Mouse (Mus musculus) MEL (cell line): ENCODE measurements around the gene Cggbp1. TPM values are rescaled to one million over a fixed set of nuclear protein-coding genes. Genes with fewer than 3 reads are reported as not detected.

Experiments used
- DNase-seq: peaks from one replicate; pipeline ENCODE4 v3.0.0; 2011; ENCODE audit warnings: low read depth, low spot score
- H3K27ac ChIP-seq: 2 replicates; pipeline ENCODE4 v1.5.1; 2012; ENCODE audit warnings: low read depth, mild to moderate bottlenecking, control low read depth, low read length, moderate library complexity; ENCODE audit not compliant: control insufficient read depth
- H3K27me3 ChIP-seq, 2 experiments: fragments of 150-350 bp in 1 of 2; sonication (generic) in 1 of 2; 2 replicates each; pipeline ENCODE4 v1.6.1; 2012; ENCODE audit warnings: low read length in 2 of 2, mild to moderate bottlenecking in 2 of 2, improper control_type of control experiment in 1 of 2, moderate library complexity in 1 of 2; ENCODE audit not compliant: insufficient read depth in 2 of 2, control insufficient read depth in 1 of 2
- H3K36me3 ChIP-seq, 2 experiments: 2 replicates each; pipeline ENCODE4 v1.6.1; 2012 to 2014; ENCODE audit warnings: low read length in 2 of 2, improper control_type of control experiment in 1 of 2, inconsistent platforms in 1 of 2, mild to moderate bottlenecking in 1 of 2; ENCODE audit not compliant: insufficient read depth in 2 of 2, control insufficient read depth in 1 of 2
- H3K4me1 ChIP-seq, 2 experiments: fragments of 150-350 bp in 1 of 2; sonication (generic) in 1 of 2; 2 replicates each; pipeline ENCODE4 v1.6.1; 2012; ENCODE audit warnings: low read length in 2 of 2, improper control_type of control experiment in 1 of 2, mild to moderate bottlenecking in 1 of 2; ENCODE audit not compliant: insufficient read depth in 2 of 2, control insufficient read depth in 1 of 2
- H3K4me3 ChIP-seq, 2 experiments: fragments of 150-350 bp in 1 of 2; sonication (generic) in 1 of 2; 2 replicates each; pipeline ENCODE4 v1.5.1; 2012; ENCODE audit warnings: low read depth in 2 of 2, low read length in 2 of 2, mild to moderate bottlenecking in 2 of 2, moderate library complexity in 2 of 2, control low read depth in 1 of 2, improper control_type of control experiment in 1 of 2; ENCODE audit not compliant: control insufficient read depth in 1 of 2, insufficient read depth in 1 of 2
- H3K79me2 ChIP-seq: 2 replicates; pipeline ENCODE4 v1.6.1; 2012; ENCODE audit warnings: mild to moderate bottlenecking, low read length, moderate library complexity; ENCODE audit not compliant: control insufficient read depth, poor library complexity, insufficient read depth
- H3K9ac ChIP-seq: 2 replicates; pipeline ENCODE4 v1.6.1; 2012; ENCODE audit warnings: low read depth, mild to moderate bottlenecking, control low read depth, low read length, moderate library complexity; ENCODE audit not compliant: control insufficient read depth, poor library complexity, severe bottlenecking
- H3K9me3 ChIP-seq: fragments of 150-350 bp; sonication (generic); replicated peaks from 2 replicates; pipeline ENCODE4 v1.6.1; 2012; ENCODE audit warnings: mild to moderate bottlenecking, low read length, improper control_type of control experiment, moderate library complexity; ENCODE audit not compliant: insufficient read depth
- BHLHE40 ChIP-seq: IDR thresholded peaks from 2 replicates; pipeline ENCODE4 v1.6.1; 2012; ENCODE audit warnings: low read depth, mild to moderate bottlenecking, inconsistent platforms, low read length, improper control_type of control experiment, borderline replicate concordance
- CTCF ChIP-seq, 3 experiments: IDR thresholded peaks in 2 of 3; conservative IDR thresholded peaks in 1 of 3; 2 replicates each; pipeline ENCODE4 v1.5.1; 2011 to 2012; ENCODE audit warnings: low read length in 3 of 3, low read depth in 2 of 3, mild to moderate bottlenecking in 2 of 3, improper control_type of control experiment in 1 of 3, inconsistent platforms in 1 of 3, mixed read lengths in 1 of 3, moderate library complexity in 1 of 3; ENCODE audit not compliant: control insufficient read depth in 1 of 3, insufficient read depth in 1 of 3, poor library complexity in 1 of 3, severe bottlenecking in 1 of 3
- E2F4 ChIP-seq: IDR thresholded peaks from 2 replicates; pipeline ENCODE4 v1.6.1; 2011; ENCODE audit warnings: low read depth, low read length, improper control_type of control experiment, borderline replicate concordance
- ELF1 ChIP-seq: IDR thresholded peaks from 2 replicates; pipeline ENCODE4 v1.6.1; 2014; ENCODE audit warnings: low read depth, mild to moderate bottlenecking, inconsistent platforms, low read length, improper control_type of control experiment, moderate library complexity
- ETS1 ChIP-seq: IDR thresholded peaks from 2 replicates; pipeline ENCODE4 v1.6.1; 2012; ENCODE audit warnings: low read depth, mild to moderate bottlenecking, inconsistent platforms, low read length, improper control_type of control experiment, moderate library complexity
- GABPA ChIP-seq: IDR thresholded peaks from 2 replicates; pipeline ENCODE4 v1.6.1; 2012; ENCODE audit warnings: low read depth, mild to moderate bottlenecking, inconsistent platforms, low read length, improper control_type of control experiment, moderate library complexity
- HCFC1 ChIP-seq: IDR thresholded peaks from 2 replicates; pipeline ENCODE4 v1.6.1; 2012; ENCODE audit warnings: low read depth, mild to moderate bottlenecking, inconsistent platforms, low read length, improper control_type of control experiment, moderate library complexity
- MYB ChIP-seq: IDR thresholded peaks from 2 replicates; pipeline ENCODE4 v1.6.1; 2011; ENCODE audit warnings: mild to moderate bottlenecking, low read depth, low read length, improper control_type of control experiment
- POLR2A ChIP-seq, 2 experiments: IDR thresholded peaks; 2 replicates each; pipeline ENCODE4 v1.6.1; 2011 to 2012; ENCODE audit warnings: low read length in 2 of 2, mild to moderate bottlenecking in 2 of 2, control low read depth in 1 of 2, improper control_type of control experiment in 1 of 2, low read depth in 1 of 2, moderate library complexity in 1 of 2; ENCODE audit not compliant: control insufficient read depth in 1 of 2, insufficient read depth in 1 of 2, poor library complexity in 1 of 2
- POLR2AphosphoS2 ChIP-seq: IDR thresholded peaks from 2 replicates; pipeline ENCODE4 v1.6.1; 2011; ENCODE audit warnings: low read length, improper control_type of control experiment
- RAD21 ChIP-seq: IDR thresholded peaks from 2 replicates; pipeline ENCODE4 v1.6.1; 2011; ENCODE audit warnings: mild to moderate bottlenecking, low read depth, low read length, improper control_type of control experiment
- RCOR1 ChIP-seq: IDR thresholded peaks from 2 replicates; pipeline ENCODE4 v1.6.1; 2012; ENCODE audit warnings: low read depth, mild to moderate bottlenecking, inconsistent platforms, low read length, improper control_type of control experiment
- SIN3A ChIP-seq: IDR thresholded peaks from 2 replicates; pipeline ENCODE4 v1.6.1; 2012; ENCODE audit warnings: low read length, improper control_type of control experiment, inconsistent platforms
- SMC3 ChIP-seq: IDR thresholded peaks from 2 replicates; pipeline ENCODE4 v1.6.1; 2011; ENCODE audit warnings: low read depth, low read length, improper control_type of control experiment
- TAL1 ChIP-seq: IDR thresholded peaks from 2 replicates; pipeline ENCODE4 v1.6.1; 2012; ENCODE audit warnings: mild to moderate bottlenecking, inconsistent platforms, low read length, moderate library complexity, mixed read lengths
- TBP ChIP-seq: IDR thresholded peaks from 2 replicates; pipeline ENCODE4 v1.8.0; 2011; ENCODE audit warnings: low read depth, low read length, improper control_type of control experiment
- TCF12 ChIP-seq: IDR thresholded peaks from 2 replicates; pipeline ENCODE4 v1.6.1; 2014; ENCODE audit warnings: low read depth, mild to moderate bottlenecking, inconsistent platforms, low read length, improper control_type of control experiment, moderate library complexity
- UBTF ChIP-seq: IDR thresholded peaks from 2 replicates; pipeline ENCODE4 v1.6.1; 2012; ENCODE audit warnings: low read depth, mild to moderate bottlenecking, inconsistent platforms, low read length, improper control_type of control experiment, moderate library complexity, borderline replicate concordance; ENCODE audit not compliant: insufficient read depth
- USF2 ChIP-seq, 2 experiments: IDR thresholded peaks; 2 replicates each; pipeline ENCODE4 v1.6.1; 2011 to 2012; ENCODE audit warnings: improper control_type of control experiment in 2 of 2, low read length in 2 of 2, borderline replicate concordance in 1 of 2, inconsistent platforms in 1 of 2, low read depth in 1 of 2, mild to moderate bottlenecking in 1 of 2; ENCODE audit not compliant: insufficient read depth in 1 of 2
- ZC3H11A ChIP-seq: IDR thresholded peaks from 2 replicates; pipeline ENCODE4 v1.6.1; 2012; ENCODE audit warnings: low read depth, mild to moderate bottlenecking, inconsistent platforms, low read length, improper control_type of control experiment
- ZKSCAN1 ChIP-seq: IDR thresholded peaks from 2 replicates; pipeline ENCODE4 v1.6.1; 2012; ENCODE audit warnings: low read depth, mild to moderate bottlenecking, inconsistent platforms, low read length, improper control_type of control experiment, moderate library complexity
- ZNF384 ChIP-seq: IDR thresholded peaks from 2 replicates; pipeline ENCODE4 v1.6.1; 2012; ENCODE audit warnings: low read depth, mild to moderate bottlenecking, inconsistent platforms, low read length, improper control_type of control experiment
- polyA plus RNA-seq, 2 experiments: library from polyadenylated mRNA; stranded (reverse) in 1 of 2; unstranded in 1 of 2; fragments of >175 nt in 1 of 2; fragments of >200 nt in 1 of 2; gene quantifications; 2 replicates each; pipeline versions ENCODE4 v1.2.1 to v1.2.4; 2012; ENCODE audit warnings: low replicate concordance in 2 of 2, low read depth in 1 of 2; ENCODE audit not compliant: insufficient read length in 2 of 2, insufficient read depth in 1 of 2, missing spikeins in 1 of 2
- total RNA-seq: library from RNA; depleted of rRNA; stranded (reverse); fragments of 300-350 nt; gene quantifications from 2 replicates; pipeline ENCODE4 v1.2.3, GENCODE M21; 2012

Cggbp1 gene
- total and polyA plus RNA-seq, 3 experiments, result 36.3 to 65.5 (median 62.2) TPM

DNA sequence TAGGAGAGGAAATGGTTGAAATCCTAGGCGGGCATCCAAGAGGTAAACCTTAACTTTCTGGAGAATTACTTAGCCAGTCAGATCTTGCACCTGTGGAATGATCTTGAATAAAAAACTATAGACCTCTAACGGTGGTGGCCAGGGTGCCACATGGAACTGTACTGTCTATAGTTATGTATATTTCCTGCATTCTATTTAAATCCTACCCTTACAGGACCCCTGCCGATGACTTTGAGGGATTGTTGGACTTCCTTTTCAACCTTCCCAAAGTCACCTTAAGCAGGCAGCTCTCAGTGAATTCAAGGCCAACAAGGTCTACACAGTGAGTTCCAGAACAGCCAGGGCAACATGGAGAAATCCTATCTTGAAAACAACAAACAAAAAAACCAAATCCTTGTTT, 37.7 kb downstream of the Cggbp1 start:
- no peak for DNase-seq
- TF ChIP-seq TAL1, result no peak
- TF ChIP-seq SMC3, result no peak
- TF ChIP-seq USF2 (IDR thresholded peaks at IDR 0.05; ENCODE audit: borderline replicate concordance in 1 of 2, insufficient read depth in 1 of 2, low read depth in 1 of 2, low read length in 2 of 2), result no peak
- no peak for TF ChIP-seq SIN3A
- TF ChIP-seq UBTF, result no peak
- TF ChIP-seq ZNF384, result no peak
- no peak for TF ChIP-seq MYB
- no peak for TF ChIP-seq ZKSCAN1
- peaks cover 2 to 3% of the 10 kb centered on the region in 2 experiments; a peak in 3 of 4 replicates for H3K4me1 ChIP-seq

GRCm38 (mm10) chr16:64899084-64899483, 47.3 kb downstream of the Cggbp1 start:
- Histone ChIP-seq H3K27me3 (no peaks in the 10 kb centered on the region), H3K9me3 (no peaks in the 10 kb centered on the region), H3K4me1 (peaks cover 0 to 2% of the 10 kb centered on the region in 2 experiments; a peak in 2 of 4 replicates), H3K27ac (no peak overlapping the region), H3K79me2 (no peaks in the 10 kb centered on the region), H3K36me3 (no peaks in the 10 kb centered on the region), H3K4me3 (no peak overlapping the region), H3K9ac (no peak overlapping the region)
- TF ChIP-seq CTCF (IDR thresholded peaks at IDR 0.05 in 2 of 3, conservative IDR thresholded peaks at IDR 0.05 in 1 of 3; ENCODE audit: control insufficient read depth in 1 of 3, insufficient read depth in 1 of 3, low read depth in 2 of 3, low read length in 3 of 3, poor library complexity in 1 of 3, severe bottlenecking in 1 of 3) (peak; percentile 32 to 64 (median 55)), POLR2AphosphoS2 (no peak), ELF1 (no peak), POLR2A (IDR thresholded peaks at IDR 0.05; ENCODE audit: control insufficient read depth in 1 of 2, insufficient read depth in 1 of 2, low read depth in 1 of 2, low read length in 2 of 2, poor library complexity in 1 of 2) (no peak), ZC3H11A (peak; percentile 57), SMC3 (peak; percentile 71), RAD21 (peak; percentile 61), TCF12 (no peak), MYB (no peak)
- peak; percentile 54 for DNase-seq

More for the DNA sequence above, 37.7 kb downstream of the Cggbp1 start:
- no peak overlapping the region for H3K4me3 ChIP-seq
- H3K36me3 ChIP-seq, result peaks cover 0 to 8% of the 10 kb centered on the region in 2 experiments; a peak in 2 of 4 replicates
- H3K79me2 ChIP-seq, result no peaks in the 10 kb centered on the region
- H3K27me3 ChIP-seq, result no peaks in the 10 kb centered on the region
- H3K9ac ChIP-seq, result no peak overlapping the region
- no peaks in the 10 kb centered on the region for H3K9me3 ChIP-seq
- H3K27ac ChIP-seq, result no peak overlapping the region

DNA sequence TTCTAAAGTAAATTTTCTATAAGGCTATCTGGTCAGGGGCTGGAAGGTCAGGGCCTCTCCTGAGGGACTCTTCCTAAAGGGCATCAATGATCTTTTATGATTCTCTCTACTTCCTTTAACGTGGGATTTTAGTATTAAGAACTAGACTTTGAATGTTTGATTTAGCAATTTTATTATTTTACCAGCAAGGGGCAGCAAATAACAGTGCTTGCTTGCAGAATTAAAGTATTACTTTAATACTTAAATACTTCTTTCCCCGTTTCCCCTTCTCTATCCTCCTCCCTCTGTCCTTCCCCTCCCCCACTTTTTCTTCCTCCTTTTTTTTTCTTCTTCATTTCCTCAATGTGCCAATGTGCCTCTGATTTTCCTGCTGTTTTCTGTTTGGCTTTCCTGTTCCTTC, 51.5 kb downstream of the Cggbp1 start:
- TF ChIP-seq BHLHE40 (no peak), HCFC1 (no peak), CTCF (IDR thresholded peaks at IDR 0.05 in 2 of 3, conservative IDR thresholded peaks at IDR 0.05 in 1 of 3; ENCODE audit: control insufficient read depth in 1 of 3, insufficient read depth in 1 of 3, low read depth in 2 of 3, low read length in 3 of 3, poor library complexity in 1 of 3, severe bottlenecking in 1 of 3) (peak in 1 of 3 experiments; percentile 30; a peak in 2 of 6 replicates), ZNF384 (peak; percentile 60), E2F4 (no peak), TBP (no peak), RCOR1 (no peak), USF2 (IDR thresholded peaks at IDR 0.05; ENCODE audit: borderline replicate concordance in 1 of 2, insufficient read depth in 1 of 2, low read depth in 1 of 2, low read length in 2 of 2) (no peak), ETS1 (no peak), RAD21 (peak; percentile 56), GABPA (no peak), POLR2A (IDR thresholded peaks at IDR 0.05; ENCODE audit: control insufficient read depth in 1 of 2, insufficient read depth in 1 of 2, low read depth in 1 of 2, low read length in 2 of 2, poor library complexity in 1 of 2) (no peak)
- peaks cover 0 to 4% of the 10 kb centered on the region in 2 experiments; a peak in 3 of 4 replicates for H3K4me1 ChIP-seq
- no peaks in the 10 kb centered on the region for H3K79me2 ChIP-seq
- H3K27ac ChIP-seq, result no peak overlapping the region
- H3K4me3 ChIP-seq, result no peak overlapping the region
- no peaks in the 10 kb centered on the region for H3K27me3 ChIP-seq
- H3K36me3 ChIP-seq, result peaks cover 0 to 2% of the 10 kb centered on the region in 2 experiments; a peak in 1 of 4 replicates
- no peak overlapping the region for H3K9ac ChIP-seq
- DNase-seq, result no peak
- H3K9me3 ChIP-seq, result no peaks in the 10 kb centered on the region
